Mouse (Mus musculus): Measurements from ENCODE around the gene Mettl23.
"Not testable (repeated sequence)": the region's sequence is repeated elsewhere in the genome, so short reads cannot be mapped to it uniquely, and the experiment has no call there.

The Mettl23 gene

DNA sequence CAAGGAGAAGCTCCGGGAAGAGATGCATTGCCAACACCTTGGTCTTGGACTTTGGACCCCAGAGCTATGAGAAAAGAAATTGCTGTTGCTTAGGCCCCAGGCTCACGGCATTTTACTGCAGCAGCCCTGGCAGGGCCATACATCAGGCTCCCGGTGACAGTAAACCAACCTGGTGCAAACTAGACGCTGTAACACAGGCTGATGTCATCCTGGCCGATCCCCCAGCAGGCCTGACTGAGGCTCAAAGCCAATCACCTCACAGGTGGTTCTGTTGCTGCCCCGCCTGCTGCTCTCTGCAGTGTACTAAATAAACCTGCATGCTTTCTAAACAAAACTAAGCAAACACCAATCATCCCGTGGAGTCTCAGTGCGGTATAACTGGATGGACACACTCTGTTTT lies 24.4 kb upstream of the Mettl23 start:
- DNase-seq (ENCODE audit: low spot score), result no peak

DNA sequence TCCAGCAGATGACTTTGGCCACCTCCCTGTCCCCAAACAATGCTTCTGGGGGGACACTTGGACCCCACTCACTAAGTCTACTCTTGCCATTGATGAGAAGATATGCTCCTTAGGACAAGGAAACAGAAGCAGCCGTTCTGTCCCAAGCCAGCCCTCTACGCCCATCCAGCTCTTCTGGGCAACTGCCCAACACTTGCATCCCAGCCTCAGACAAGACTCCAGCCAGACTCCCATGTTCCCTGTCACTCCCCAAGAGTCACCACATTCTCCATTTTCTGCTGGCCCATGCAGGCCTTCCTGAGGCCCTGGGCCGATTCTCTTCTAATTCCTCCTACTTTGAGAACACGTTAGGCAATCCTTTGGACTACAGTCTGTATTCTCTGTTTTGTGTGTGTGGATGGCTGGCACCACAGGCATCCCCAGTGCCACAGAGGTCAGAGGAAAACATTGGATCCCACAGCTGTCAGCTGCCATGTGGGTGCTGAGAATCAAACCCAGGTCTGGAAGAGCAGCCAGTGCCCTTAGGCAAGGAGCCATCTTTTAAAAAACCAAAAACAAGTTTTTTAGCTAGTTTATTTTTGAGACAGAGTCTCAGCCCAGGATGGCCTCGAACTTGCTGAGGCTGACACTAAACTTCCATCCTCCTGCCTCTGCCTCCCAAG lies 23.0 kb upstream of the Mettl23 start:
- no peak for DNase-seq (ENCODE audit: low spot score)

DNA sequence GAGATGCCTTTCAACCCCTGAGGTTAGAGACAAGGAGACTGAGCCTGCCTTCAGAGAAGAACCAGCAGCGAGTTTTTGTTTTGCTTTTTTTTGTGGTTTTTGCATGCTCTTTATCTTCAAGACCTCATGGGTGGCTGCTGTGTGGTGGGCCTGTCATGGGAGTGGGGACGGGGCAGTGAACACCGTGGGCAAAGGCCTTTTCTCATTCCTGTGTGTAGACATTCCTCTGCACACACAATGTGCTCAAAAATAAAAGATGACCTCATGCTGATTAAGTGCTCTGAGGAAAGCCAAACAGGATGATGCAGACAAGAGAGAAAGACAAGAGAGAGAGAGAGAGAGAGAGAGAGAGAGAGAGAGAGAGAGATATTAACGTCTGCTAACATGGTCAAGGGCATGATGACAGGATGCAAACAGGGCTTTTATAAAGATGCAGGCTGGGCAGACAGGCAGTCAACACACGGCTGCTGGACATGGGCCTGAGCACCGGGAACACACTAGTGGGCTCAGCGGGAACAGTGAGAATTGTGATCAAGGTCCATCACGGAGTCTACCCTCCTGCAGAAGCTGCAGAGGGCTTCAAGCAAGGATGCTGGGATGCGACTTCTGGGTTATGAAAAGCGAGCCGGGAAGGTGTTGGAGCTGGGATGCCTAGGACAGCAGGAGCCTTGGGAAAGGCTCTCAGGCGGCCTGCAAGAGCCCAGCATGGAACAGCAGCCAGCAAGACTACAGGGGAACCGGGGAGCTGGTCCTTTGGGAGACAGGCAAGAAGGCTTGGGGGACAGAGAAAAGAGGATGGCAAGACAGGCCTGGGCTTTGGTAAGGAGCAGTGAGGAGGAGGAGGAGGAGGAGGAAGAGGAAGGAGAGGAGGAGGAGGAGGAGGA lies 21.8 kb upstream of the Mettl23 start:
- no peak for DNase-seq (ENCODE audit: low spot score)

DNA sequence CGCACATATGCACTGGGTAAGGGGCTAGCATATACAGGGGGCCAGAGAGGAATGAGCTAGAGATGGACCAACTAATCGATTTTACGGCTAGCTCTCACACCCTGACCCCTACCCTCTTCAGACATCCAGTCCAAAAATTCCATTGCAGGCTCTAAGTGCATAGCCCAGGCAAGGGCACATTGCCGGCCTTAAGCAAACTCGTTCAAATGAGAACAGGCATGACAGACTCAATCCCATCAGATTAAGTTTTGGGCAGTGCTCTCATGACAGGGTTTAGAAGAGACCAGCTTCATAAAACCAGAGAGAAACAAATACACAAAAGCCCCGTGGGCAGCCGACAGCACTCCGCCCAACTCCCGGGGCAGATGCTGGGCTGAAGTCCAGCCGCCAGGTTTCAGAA lies 20.9 kb upstream of the Mettl23 start:
- no peak for DNase-seq (ENCODE audit: low spot score)

DNA sequence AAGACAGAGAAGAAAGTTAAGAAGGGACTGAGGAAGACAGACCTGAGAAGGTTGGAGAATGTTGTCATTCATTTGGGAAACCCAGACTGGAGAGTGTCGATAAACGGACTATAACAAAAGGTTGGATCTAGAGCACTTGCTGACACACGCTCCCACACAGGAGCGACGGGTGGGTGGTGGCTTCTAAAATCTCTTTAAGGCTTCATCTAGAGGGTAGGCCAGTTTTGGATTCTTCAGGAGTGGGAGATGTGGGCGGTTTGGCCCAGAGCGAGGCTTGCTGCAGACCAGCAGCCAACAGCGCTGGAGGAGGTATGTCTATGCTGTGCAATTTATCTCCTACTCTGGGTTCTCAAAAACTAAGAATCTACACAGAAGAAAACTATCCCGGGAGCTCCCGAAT lies 20.5 kb upstream of the Mettl23 start:
- DNase-seq (ENCODE audit: low spot score), result no peak

DNA sequence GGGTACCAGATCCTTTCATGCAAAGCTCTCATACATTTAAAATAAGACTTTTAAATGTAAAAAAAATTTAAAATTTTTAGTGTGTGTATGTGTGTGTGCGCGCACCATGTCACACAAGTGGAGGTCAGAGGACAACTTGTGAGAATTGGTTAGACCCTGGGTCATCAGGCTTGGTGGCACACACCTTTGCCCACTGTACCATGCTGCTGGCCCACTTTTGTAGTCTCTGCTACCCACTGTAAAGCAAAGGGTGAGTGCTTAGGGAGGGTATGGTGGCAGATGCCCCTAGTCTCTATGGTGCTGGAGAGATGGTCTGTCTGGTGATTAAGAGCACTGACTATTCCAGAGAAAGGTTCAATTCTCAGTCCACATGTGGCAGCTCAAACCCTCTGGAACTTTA lies 19.8 kb upstream of the Mettl23 start:
- no peak for DNase-seq (ENCODE audit: low spot score)

DNA sequence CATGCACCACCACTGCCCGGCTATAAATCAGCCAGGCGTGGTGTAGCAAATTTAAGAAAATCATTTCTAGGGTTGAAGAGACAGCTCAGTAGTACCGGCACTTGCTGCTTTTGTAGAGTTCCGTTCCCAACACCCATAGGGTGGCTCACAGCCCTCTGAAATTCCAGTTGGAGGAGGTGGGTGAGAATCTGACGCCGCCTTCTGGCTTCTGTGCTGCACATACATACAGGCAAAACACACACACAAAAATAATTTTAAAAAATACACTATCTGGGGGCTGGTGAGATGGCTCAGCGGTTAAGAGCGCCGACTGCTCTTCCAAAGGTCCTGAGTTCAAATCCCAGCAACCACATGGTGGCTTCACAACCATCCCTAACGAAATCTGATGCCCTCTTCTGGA lies 19.2 kb upstream of the Mettl23 start:
- not testable (repeated sequence) for DNase-seq (ENCODE audit: low spot score)

DNA sequence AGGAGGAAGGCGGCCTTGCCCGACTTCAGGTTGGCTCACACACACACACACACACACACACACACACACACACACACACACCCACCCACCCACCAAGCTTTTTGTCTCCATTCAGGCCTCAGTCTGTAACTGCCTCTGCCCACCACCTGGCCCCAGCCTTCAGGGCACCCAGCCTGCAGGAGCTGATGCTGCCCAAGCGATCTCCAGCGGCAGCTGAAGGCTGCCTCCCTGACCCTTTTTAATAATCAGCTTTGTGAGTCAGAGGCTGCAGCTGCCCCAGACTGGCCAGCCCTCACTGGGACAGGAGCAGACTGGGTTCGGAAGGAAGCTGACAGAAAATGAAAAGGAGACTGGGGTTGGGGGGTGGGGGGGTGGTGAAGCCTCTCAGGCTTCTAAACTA lies 17.8 kb upstream of the Mettl23 start:
- no peak for DNase-seq (ENCODE audit: low spot score)

DNA sequence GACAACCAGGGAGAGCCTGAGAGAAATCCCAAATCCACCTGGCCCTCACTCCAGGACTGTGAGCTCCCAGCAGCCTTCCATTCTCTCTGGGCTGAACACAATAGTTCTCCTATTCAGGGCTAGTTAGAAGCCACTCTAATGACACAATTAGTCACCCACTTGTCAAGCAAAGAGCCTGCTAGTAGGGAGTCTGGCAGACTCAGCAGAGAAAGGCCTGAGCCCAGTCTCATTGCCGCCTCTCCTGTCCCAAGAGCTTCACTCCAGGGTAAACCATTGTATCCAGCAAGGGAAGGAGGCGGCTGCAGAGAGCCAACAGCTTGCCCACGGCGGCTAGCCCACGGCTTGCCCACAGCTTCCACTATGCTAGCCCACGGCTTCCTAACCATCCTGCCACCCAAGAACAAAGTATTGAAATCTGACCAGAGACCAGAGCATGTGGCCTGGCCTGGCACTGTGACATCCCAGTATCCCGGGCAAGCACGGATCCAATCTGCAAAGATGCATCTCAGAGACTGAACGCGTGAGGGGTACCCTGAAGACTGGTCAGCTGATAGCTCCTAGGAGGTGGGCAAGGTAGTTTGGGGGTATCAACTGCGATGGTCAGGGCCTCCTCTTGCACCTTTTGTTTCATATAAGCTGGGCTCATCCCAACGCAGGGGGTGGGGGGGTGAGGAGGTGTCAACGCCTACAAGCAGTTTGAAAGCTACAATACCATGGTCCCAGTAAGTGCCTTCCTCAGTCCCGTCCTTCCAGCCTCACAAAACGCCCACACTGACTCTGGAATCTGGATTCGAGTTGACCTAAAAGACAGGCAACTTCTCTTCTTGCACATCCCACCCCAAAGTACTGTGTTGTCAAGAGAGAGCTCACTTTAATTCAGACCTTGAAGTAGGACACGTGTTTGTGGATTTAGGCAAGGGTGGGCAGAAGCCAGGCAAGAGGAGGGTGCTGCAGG lies 16.3 kb upstream of the Mettl23 start:
- DNase-seq (ENCODE audit: low spot score), result peak; percentile 65

DNA sequence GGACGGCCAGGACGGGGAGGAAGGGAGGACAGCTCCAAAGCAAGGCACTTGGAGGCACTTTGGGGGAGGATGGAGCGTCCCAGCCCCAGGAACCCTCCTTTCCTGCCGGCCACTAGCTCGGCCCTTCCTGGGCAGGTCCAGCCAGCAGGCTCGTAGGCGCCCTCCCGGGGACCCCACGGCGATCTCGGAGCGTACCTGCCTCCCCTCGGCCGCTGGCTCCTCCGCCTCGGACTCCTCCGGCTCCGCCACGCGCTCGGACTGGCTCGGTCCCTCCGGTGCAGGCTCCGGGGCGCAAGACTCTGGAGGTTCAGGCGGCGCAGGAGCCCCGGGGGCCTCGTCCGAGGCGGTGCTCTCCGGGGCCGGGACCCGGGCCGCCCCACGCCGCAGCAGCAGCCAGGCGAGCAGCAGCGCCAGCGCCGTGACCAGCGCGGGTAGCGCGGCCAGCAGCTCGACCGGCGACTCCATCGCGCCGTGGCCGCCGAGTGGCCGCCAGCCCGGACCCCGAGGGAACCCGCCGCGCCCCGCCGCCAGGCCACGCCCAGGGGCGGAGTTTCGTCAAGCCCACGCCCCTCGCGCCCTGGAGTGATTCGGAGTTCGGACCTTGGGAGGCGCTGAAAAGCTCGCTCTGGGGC lies 15.4 kb upstream of the Mettl23 start, which contains the start of gene Mxra7:
TSS of gene Mxra7 (minus strand) at position 513 of the 632 bp plus-strand sequence.
- DNase-seq (ENCODE audit: low spot score), result peak; percentile 85

DNA sequence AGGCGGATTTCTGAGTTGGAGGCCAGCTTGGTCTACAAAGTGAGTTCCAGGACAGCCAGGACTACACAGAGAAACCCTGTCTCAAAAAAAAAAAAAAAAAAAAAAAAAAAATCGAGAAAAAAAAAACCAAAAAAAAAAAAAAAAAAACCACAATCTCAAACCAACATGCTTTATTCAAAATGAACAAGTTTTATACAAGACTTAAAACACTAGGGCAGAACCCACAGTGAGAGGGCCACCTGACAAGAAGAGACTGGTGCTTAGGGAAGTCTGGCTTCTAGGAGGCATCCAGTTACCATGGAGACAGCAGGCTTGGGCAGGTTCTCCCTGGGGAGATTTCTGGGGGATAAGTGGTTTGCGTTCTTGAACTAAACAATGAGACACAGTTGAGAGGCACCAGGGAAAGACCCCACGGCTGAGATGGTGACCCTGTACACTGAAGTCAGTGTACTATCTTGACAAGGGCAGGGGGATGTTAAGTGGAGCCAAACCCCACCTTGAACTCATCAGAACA lies 10.8 kb upstream of the Mettl23 start:
- DNase-seq (ENCODE audit: low spot score), result peak; percentile 39

DNA sequence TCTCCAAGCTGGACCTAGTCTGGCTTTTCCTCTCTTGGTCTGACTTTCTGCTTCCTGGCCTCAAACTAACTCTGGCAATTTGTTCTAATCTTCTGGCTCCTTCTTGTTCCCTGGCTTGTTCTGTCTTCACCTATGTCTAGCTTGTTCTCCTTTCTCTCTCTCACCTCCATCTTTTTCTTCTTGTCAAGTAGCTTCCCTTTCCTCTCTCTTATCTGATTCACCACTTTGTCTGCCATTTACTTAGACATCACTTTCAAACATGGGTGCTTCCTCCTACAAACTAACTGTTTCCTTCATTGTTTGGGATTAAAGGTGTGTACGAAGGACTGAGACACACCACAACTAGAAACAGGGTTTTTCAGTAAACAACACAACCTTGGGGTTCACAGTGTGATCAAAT lies 8.1 kb upstream of the Mettl23 start:
- no peak for DNase-seq (ENCODE audit: low spot score)

DNA sequence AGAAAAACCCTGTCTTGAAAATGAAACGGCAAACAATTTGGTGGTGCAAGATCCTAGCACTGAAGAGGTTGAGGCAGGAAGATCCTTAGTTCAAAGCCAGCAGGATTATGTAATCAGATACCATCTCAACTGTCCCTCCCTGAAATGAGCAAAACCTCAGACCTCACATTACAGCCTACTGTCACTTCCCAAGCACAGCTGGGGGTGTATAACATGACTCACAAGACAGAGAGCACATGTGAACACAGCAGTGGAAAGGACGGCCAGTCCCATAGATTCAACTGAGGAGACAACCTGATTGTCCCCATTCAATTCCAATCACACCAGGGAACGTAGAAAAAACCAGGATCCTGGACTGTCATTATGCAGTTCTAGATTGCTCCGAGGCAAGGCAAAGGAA lies 6.8 kb upstream of the Mettl23 start:
- no peak for DNase-seq (ENCODE audit: low spot score)

DNA sequence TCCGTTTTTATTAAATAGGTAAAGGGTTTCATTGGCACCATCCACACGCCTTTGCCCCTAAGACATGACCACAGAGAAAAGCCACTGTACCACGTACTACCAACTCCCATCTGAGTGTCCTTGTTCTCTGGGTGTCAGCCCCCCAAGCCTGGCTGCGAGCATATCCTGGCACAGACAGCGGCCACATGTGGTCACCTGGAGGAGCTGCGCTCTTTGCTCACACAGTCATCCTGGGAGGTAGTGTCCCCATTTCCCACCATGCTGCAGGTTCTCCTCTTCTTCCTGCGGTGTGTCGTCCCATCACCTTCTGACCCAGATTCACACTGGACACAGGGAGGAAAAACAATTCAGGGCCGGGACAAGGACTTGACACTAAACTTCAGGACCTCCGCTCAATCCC lies 5.6 kb upstream of the Mettl23 start:
- DNase-seq (ENCODE audit: low spot score), result no peak

DNA sequence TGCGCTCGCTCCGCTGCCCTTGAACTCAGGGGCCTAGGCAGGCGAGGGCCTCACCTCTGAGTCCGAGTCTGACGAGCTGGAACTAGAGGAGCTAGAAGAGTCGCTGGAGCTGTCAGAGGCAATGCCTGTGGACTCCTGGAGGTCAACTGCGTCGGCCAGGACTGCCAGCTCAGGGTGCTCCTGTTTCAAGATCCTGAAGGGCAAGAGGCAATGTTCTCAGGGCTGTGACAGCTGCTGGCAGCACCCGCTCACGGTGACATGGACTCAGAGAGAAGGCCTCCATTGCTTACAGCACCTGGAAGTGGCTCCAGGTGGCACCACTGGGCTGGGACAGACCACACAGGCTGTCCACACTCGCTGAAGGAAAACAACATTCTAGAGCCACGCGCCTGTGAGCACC lies 4.1 kb upstream of the Mettl23 start:
- no peak for DNase-seq (ENCODE audit: low spot score)

DNA sequence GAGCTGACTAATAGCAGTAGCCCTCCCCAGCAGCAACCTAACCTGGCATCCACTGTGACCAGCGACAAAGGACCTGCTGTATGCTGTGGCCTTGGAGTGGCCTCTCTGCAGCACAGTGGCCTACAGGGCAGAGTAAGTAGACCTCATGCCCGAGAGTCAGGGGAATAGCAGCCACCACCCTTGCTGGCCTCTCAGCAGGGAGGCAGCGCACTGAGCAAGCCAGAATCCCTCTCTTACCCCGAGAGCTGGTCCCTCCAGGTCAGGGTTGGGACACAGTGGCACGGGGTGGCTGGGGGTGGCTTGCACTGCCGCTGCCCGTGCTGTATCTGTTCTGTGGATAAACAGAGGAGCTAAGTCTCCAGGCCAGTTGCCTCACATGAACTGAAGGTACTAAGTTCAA lies 3.5 kb upstream of the Mettl23 start:
- DNase-seq (ENCODE audit: low spot score), result no peak

DNA sequence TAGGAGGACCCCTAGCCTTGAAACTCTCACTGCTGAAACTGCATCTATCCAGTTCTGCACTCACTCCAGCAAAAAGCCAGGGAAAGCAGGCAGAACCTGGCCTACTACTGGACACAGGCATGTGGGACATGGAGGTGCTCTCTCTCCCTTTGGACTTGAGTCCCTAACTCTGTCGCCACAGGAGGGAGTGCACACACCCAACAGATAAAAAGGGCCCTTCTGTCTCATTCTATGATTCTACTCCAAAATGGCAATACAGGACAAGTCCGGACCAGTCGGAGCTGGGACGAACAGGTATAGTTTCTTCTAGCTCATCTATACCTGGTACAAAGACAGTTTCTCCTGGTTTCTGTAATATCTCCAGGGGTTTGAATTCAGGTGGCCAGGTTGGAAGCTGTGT lies 2.3 kb upstream of the Mettl23 start:
- no peak for DNase-seq (ENCODE audit: low spot score)

DNA sequence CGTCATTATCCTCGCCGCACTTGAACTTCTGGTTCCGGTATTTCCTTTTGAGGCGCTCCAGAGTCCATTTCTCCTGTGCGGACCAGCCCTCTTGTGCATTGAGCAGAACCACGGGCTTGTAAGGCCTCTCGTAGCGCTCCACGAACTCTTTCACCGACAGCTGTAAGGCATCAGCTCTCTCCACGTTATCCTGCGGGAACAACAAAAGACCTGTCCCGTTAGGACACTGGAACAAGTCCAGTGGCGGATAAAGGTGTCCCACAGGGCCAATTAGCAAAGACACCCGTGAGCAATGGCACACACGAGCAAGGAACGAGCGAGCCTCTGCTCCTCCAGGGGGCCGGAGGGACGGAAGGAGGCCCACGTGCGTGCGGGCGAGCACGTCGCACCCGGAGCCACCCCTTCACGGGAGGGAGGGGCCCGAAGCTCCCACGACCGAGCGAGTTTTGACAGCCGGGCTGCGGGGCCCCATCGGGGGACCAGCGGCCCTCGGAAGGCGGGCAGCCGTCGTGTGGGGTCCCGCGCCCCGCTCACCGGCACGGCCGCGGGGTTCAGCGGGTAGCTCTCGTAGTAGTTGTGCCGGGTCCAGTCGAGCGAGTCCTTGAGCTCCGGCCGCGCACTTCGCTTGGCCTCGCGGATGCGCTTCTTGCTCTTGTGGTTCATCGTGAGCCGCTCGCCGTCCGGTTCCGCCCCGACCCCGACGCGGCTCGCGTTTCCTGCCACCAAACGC lies 382 bp upstream of the Mettl23 start:
- DNase-seq (ENCODE audit: low spot score), result peak; percentile 72

DNA sequence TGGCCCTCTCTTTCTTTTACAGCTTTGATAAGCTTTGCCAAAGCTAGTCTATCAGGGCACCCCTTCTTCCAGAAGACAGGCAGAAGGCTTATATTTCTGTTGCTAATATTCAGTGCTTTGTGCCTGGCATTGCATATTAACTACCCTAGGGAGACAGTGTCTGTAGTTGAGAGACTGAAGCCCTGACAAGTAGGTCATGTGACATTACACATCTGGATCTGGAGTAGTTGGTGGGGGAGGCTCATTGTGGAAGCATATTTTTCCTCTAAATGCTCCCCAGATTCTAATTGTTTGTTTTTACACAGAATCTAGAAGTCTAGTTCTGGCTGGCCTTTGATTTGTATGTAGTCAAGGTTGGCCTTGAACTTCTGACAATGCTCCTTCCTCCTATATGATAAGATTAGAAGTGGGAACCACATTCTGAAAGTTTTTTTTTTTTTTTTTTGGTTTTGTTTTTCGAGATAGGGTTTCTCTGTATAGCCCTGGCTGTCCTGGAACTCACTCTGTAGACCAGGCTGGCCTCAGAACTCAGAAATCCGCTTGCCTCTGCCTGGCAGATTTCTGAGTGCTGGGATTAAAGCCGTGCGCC lies 3.6 kb downstream of the Mettl23 start:
- no peak for DNase-seq (ENCODE audit: low spot score)

Measured in embryo, embryonic 10 days (tissue).